Mouse (Mus musculus): ENCODE measurements at regions not wholly inside any gene's neighbourhood (a gene's known extent, or its start where the extent isn't known, plus 50 kb on each side); places are given as distances from the start of the nearest gene placed in this dataset.

GRCm38 (mm10) chr4:33823850-33824249, 100.5 kb upstream of the Cnr1 start:
- TF ChIP-seq POLR2A (IDR thresholded peaks at IDR 0.05; ENCODE audit: low read depth, low read length) (no peak), CTCF (IDR thresholded peaks at IDR 0.05; ENCODE audit: extremely low read depth, insufficient read depth, insufficient read length, insufficient replicate concordance) (no peak)

All from spleen, adult 2 months (tissue).